In the genomic region with DNA sequence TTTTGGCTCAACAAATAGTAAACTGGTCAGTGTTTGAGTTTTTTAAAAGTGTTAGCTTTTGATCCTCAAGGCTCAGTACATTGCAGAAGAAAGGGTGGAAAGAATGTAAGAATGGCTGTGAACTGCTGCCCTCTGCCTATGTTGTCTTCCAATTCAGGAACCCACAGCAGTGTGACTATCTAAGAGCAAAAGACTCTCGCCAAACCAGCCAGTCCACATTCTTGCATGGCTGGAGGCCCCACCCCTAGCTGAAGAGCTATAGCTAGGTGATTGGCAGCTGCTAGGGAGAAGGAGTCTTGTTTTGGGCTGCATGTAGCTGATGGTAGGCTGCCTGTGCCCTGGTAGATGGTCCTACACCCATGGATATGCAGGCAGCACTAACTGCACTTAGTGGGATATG, we compare ENCODE assay signal across 17 mouse cellular contexts.
DNase-seq lines count a peak whose midpoint lies in the region; ATAC-seq and TF ChIP-seq lines count a peak whose summit lies in the region.
"Had no signal": no experiment of that assay in that cellular context is flagged by ENCODE, and none has a peak within 500 bp of the region (broad histone marks: within the 10 kb centered on the region; RNA-seq: fewer than 3 reads in every experiment).

No protein-coding gene starts in this region.

- H3K4me2 ChIP-seq in lung, embryonic 16.5 days (ENCODE audit: low read depth, low read length), result no peak overlapping the region
- H3K4me2 ChIP-seq: heart, embryonic 13.5 days; liver, embryonic 15.5 days; stomach, embryonic 15.5 days had no signal

- no peaks in the 10 kb centered on the region for H3K36me3 ChIP-seq in ES-E14 (ENCODE audit: control insufficient read depth, insufficient read depth, low read length, poor library complexity, severe bottlenecking)
- no peaks in the 10 kb centered on the region for H3K36me3 ChIP-seq in embryonic facial prominence, embryonic 10.5 days (replicated peaks)
- no peaks in the 10 kb centered on the region for H3K36me3 ChIP-seq in lung, embryonic 16.5 days (ENCODE audit: control insufficient read depth, insufficient read depth, low read length)
- H3K36me3 ChIP-seq: heart, embryonic 13.5 days; liver, embryonic 15.5 days; stomach, embryonic 15.5 days had no signal

- peak; percentile 89 for ATAC-seq in lung, embryonic 16.5 days (ENCODE audit: low read depth)
- ATAC-seq: CD4-positive, CD25-positive, alpha-beta regulatory T cell, adult 4 months; forebrain, postnatal 0 days had no signal

- 24% methylated on average over 1 of the region's 1 CpGs for WGBS in embryonic facial prominence, embryonic 10.5 days
- 30% methylated on average over 1 of the region's 1 CpGs for WGBS in lung, embryonic 16.5 days

- in situ Hi-C loops in ES-E14 (cut with MboI; ENCODE audit: low sequenced_read_pairs in 2 of 2, unreplicated experiment in 2 of 2), result no loop called here

- H3K9me3 ChIP-seq in ES-E14 (ENCODE audit: control insufficient read depth, insufficient read depth, low read depth, low read length), result no peaks in the 10 kb centered on the region
- no peaks in the 10 kb centered on the region for H3K9me3 ChIP-seq in embryonic facial prominence, embryonic 10.5 days
- no peaks in the 10 kb centered on the region for H3K9me3 ChIP-seq in lung, embryonic 16.5 days (ENCODE audit: control insufficient read depth, low read length)
- H3K9me3 ChIP-seq: liver, embryonic 15.5 days; stomach, embryonic 15.5 days had no signal

- peaks cover 1 to 8% of the 10 kb centered on the region in 2 experiments; a peak in 1 of 4 replicates for H3K4me1 ChIP-seq in ES-E14 (ENCODE audit: control insufficient read depth in 2 of 2, insufficient read depth in 2 of 2, low read length in 2 of 2, poor library complexity in 1 of 2)
- H3K4me1 ChIP-seq in embryonic facial prominence, embryonic 10.5 days, result peaks cover 4% of the 10 kb centered on the region
- H3K4me1 ChIP-seq in lung, embryonic 16.5 days (replicated peaks; ENCODE audit: control insufficient read depth, insufficient read depth, low read length), result peaks cover 12% of the 10 kb centered on the region
- H3K4me1 ChIP-seq: liver, embryonic 15.5 days; stomach, embryonic 15.5 days had no signal

- H3K9ac ChIP-seq in ES-E14 (ENCODE audit: insufficient read depth, low read depth, low read length, poor library complexity, severe bottlenecking), result no peak overlapping the region
- H3K9ac ChIP-seq in lung, embryonic 16.5 days (ENCODE audit: low read length), result no peak overlapping the region
- H3K9ac ChIP-seq: forebrain, postnatal 0 days; heart, embryonic 13.5 days; liver, embryonic 15.5 days; stomach, embryonic 15.5 days had no signal

- no peak overlapping the region for H3K27ac ChIP-seq in ES-E14 (ENCODE audit: insufficient read depth, low read depth, low read length, poor library complexity, severe bottlenecking)
- no peak overlapping the region for H3K27ac ChIP-seq in embryonic facial prominence, embryonic 10.5 days (replicated peaks)
- peak overlapping the region; percentile 23; the same call in 1 of the 2 replicates for H3K27ac ChIP-seq in lung, embryonic 16.5 days (ENCODE audit: low read length)
- H3K27ac ChIP-seq: liver, embryonic 15.5 days; stomach, embryonic 15.5 days had no signal

- DNase-seq in ES-E14 (ENCODE audit: low read depth, low spot score), result peak; percentile 27
- DNase-seq in embryonic facial prominence, embryonic 10.5 days (ENCODE audit: low spot score), result peak; percentile 49
- peak; percentile 23 for DNase-seq in kidney, postnatal 10 days
- no peak for DNase-seq in right cerebral cortex, postnatal 36 days (ENCODE audit: low spot score in 2 of 2)
- DNase-seq in thymus, postnatal 10 days (ENCODE audit: low spot score in 2 of 2), result no peak
- no peak for DNase-seq in spleen, adult 12 weeks (ENCODE audit: low spot score)
- no peak for DNase-seq in gastrocnemius, adult 8-10 months (ENCODE audit: low spot score in 2 of 2)
- DNase-seq: cerebellum, adult 9-11 months; forebrain, postnatal 0 days; gastrocnemius, postnatal 25 days; spleen, adult 18-20 months; thymus, postnatal 14 days had no signal

- H3K27me3 ChIP-seq in embryonic facial prominence, embryonic 10.5 days (replicated peaks; ENCODE audit: low read depth, poor library complexity, severe bottlenecking), result no peaks in the 10 kb centered on the region
- H3K27me3 ChIP-seq in lung, embryonic 16.5 days (ENCODE audit: control insufficient read depth, insufficient read depth, low read depth, low read length), result no peaks in the 10 kb centered on the region
- H3K27me3 ChIP-seq: heart, embryonic 13.5 days; liver, embryonic 15.5 days; stomach, embryonic 15.5 days had no signal

- H3K4me3 ChIP-seq in ES-E14 (ENCODE audit: insufficient read depth in 1 of 2, low read depth in 1 of 2, low read length in 2 of 2, poor library complexity in 1 of 2, severe bottlenecking in 1 of 2), result no peak overlapping the region
- H3K4me3 ChIP-seq in embryonic facial prominence, embryonic 10.5 days, result no peak overlapping the region
- H3K4me3 ChIP-seq in lung, embryonic 16.5 days (ENCODE audit: low read length), result no peak overlapping the region
- H3K4me3 ChIP-seq: heart, embryonic 13.5 days; liver, embryonic 15.5 days; stomach, embryonic 15.5 days had no signal

TF ChIP-seq in ES-E14, 5 proteins besides CTCF, POLR2A, EP300 and RAD21:
- TF ChIP-seq MAFK (IDR thresholded peaks at IDR 0.05; ENCODE audit: insufficient read depth, low read depth, low read length) (no peak), CHD2 (IDR thresholded peaks at IDR 0.05; ENCODE audit: low read depth, low read length) (peak; percentile 57), ZNF384 (IDR thresholded peaks at IDR 0.05; ENCODE audit: low read depth, low read length) (no peak)

Comparison
In these comparisons a context has a peak if more than half of its experiments do, and no peak if none do; other contexts are left out.
1. DNase-seq: peak in ES-E14 (single experiment), embryonic facial prominence, embryonic 10.5 days (single experiment) and kidney, postnatal 10 days (single experiment); none in right cerebral cortex, postnatal 36 days (0 of 2), thymus, postnatal 10 days (0 of 2), spleen, adult 12 weeks (single experiment) and gastrocnemius, adult 8-10 months (0 of 2).